Mouse (Mus musculus) gastrocnemius, postnatal 14 days (tissue): ENCODE measurements at regions not wholly inside any gene's neighbourhood (a gene's known extent, or its start where the extent isn't known, plus 50 kb on each side); places are given as distances from the start of the nearest gene placed in this dataset.

ENCODE experiments used
- DNase-seq: peaks from one replicate; pipeline ENCODE4 v3.0.0; 2021; ENCODE audit warnings: mixed read lengths
- intact Hi-C: fragments of 180-260 bp; cut with DNase I; formaldehyde crosslinking; loops from one replicate; pipeline ENCODE4 v1.15.1; 2025; ENCODE audit warnings: low total_unique reads

- DNase-seq: no peak
- intact Hi-C loops: no loop called here
These were observed 104.6 kb downstream of the Ngf start for GRCm38 (mm10) chr3:102574320-102574719.

- intact Hi-C loops: no loop called here
- DNase-seq: no peak
These were observed 107.2 kb downstream of the Ngf start for GRCm38 (mm10) chr3:102576896-102577295.

GRCm38 (mm10) chr3:102581830-102582229 lies 112.1 kb downstream of the Ngf start:
- DNase-seq: no peak
- intact Hi-C loops: no loop called here

- intact Hi-C loops: no loop called here
- no peak for DNase-seq
These were observed 115.4 kb downstream of the Ngf start for GRCm38 (mm10) chr3:102585136-102585535.

GRCm38 (mm10) chr3:102586221-102586620 lies 116.5 kb downstream of the Ngf start:
- intact Hi-C loops: no loop called here
- no peak for DNase-seq

GRCm38 (mm10) chr3:102592041-102592440 lies 122.3 kb downstream of the Ngf start:
- intact Hi-C loops: no loop called here
- DNase-seq: no peak

- no peak for DNase-seq
- intact Hi-C loops: no loop called here
These were observed 127.3 kb downstream of the Ngf start for GRCm38 (mm10) chr3:102596944-102597551.

- intact Hi-C loops: no loop called here
- no peak for DNase-seq
These were observed 129.3 kb downstream of the Ngf start for GRCm38 (mm10) chr3:102599061-102599460.

GRCm38 (mm10) chr3:102602766-102603165 lies 131.6 kb upstream of the Tspan2 start:
- intact Hi-C loops: no loop called here
- DNase-seq: no peak

- DNase-seq: no peak
- intact Hi-C loops: no loop called here
These were observed 129.0 kb upstream of the Tspan2 start for GRCm38 (mm10) chr3:102605284-102605683.

GRCm38 (mm10) chr3:102610970-102611369 lies 123.4 kb upstream of the Tspan2 start:
- intact Hi-C loops: no loop called here
- no peak for DNase-seq

- no peak for DNase-seq
- intact Hi-C loops: no loop called here
These were observed 122.6 kb upstream of the Tspan2 start for GRCm38 (mm10) chr3:102611398-102612366.

GRCm38 (mm10) chr3:102619666-102620377 lies 114.5 kb upstream of the Tspan2 start:
- intact Hi-C loops: no loop called here
- no peak for DNase-seq

GRCm38 (mm10) chr3:102636076-102636475 lies 98.3 kb upstream of the Tspan2 start:
- DNase-seq: no peak
- intact Hi-C loops: no loop called here

- intact Hi-C loops: no loop called here
- peak; percentile 25 for DNase-seq
These were observed 97.7 kb upstream of the Tspan2 start for GRCm38 (mm10) chr3:102636674-102637073.

- DNase-seq: no peak
- intact Hi-C loops: no loop called here
These were observed 89.9 kb upstream of the Tspan2 start for GRCm38 (mm10) chr3:102644276-102644940.

GRCm38 (mm10) chr3:102648450-102648849 lies 85.9 kb upstream of the Tspan2 start:
- DNase-seq: no peak
- intact Hi-C loops: no loop called here

GRCm38 (mm10) chr3:102654962-102655361 lies 79.4 kb upstream of the Tspan2 start:
- intact Hi-C loops: no loop called here
- no peak for DNase-seq

GRCm38 (mm10) chr3:102657116-102657515 lies 77.2 kb upstream of the Tspan2 start:
- intact Hi-C loops: no loop called here
- DNase-seq: no peak

GRCm38 (mm10) chr3:102657531-102658060 lies 76.7 kb upstream of the Tspan2 start:
- DNase-seq: no peak
- intact Hi-C loops: no loop called here
